Mouse (Mus musculus): ENCODE results near the gene Gm21987. TPM values are rescaled to one million over a fixed set of nuclear protein-coding genes. Genes with fewer than 3 reads are reported as not detected.

Gm21987 gene
- polyA plus RNA-seq (2012; fragmentation: generic; extraction: Trizol), result under 1 TPM in 1 of 2 experiments, not detected in 1; 0.22 TPM

GRCm38 (mm10) chr16:38346529-38347325 lies at the start of gene Gm21987, which contains the start of gene Cox17:
Gm21987 (plus strand) TSS chr16:38347040.
Cox17 (plus strand) TSS chr16:38346991.

DNA sequence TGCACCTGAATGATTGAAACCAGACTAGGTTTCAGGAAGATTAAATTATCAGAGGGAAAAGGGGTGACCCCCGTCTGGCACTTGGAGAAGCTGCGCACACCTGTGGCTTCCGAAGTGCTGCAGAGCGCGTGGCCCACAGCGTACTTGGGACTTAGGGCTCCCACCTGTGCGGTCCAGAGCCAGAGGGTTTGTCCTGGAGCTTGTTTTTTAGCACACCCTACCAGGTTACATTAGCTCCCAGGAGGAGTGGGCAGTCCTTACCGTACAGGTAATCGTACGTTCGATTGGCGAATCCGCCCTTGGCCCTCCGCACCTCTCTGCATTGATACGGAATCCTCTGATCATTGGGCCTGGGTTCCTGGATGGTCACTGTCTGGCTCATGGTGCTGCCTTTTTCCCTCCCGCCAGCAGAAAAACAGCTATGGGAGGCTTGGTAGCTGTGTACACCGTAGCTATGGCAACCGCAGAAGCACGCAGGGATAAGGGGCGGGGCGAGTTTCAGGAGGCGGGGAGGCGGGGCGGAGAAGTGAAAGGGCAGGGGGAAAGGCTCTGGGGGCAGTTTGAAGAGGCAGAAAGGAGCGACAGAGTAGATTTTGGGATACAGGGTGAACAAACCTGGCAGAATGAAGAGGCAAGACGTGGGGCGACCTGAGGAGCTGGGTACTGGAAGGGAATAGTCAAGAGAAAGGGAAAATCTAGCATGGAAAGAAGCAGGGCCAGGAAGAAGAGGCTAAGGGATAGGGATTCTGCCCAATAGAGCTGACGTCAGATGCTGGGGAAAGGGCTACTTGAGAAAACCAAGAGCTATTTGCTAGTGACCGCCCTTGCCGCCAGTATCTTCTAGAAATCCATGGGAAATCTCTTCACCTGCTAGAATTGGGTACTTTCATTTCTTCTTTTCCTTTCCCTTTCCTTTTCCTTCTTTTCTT lies 5.2 kb upstream of the Gm21987 start, which contains the start of gene Maats1:
Gene Maats1 (minus strand): TSS at position 748 of the 929 bp plus-strand sequence.

DNA sequence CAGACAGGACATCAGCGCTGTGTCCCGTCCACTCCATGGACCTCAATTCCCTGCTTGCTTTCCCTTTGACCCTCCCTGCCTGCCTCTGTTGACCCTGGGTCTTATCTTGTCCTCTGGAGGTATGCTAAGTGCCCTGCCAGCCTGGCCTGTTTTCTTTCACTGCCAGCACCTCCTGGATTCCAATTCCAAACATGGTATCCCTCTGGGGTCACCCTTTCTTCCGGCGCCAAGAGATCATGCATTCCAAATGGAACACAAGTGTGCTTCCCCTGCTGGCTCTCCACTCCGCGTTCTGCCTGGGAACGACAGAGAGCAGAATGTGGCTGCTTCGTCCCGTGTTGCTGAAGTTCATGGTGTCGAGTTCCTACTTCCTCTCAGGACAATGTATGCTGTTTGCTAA lies 15.1 kb downstream of the Gm21987 start, which contains the start of gene Popdc2:
Gene Popdc2 (plus strand): TSS at position 277 of the 400 bp plus-strand sequence.

Other genes with a start within 250 kb of the Gm21987 start
- gene Nr1i2, start 52.2 kb upstream of the Gm21987 start, polyA plus RNA-seq (2012; fragmentation: generic; extraction: Trizol), result under 1 TPM; 0.01 to 0.02 TPM
- under 1 TPM; 0.04 TPM for gene Maats1, start 4.9 kb upstream of the Gm21987 start, polyA plus RNA-seq (2012; fragmentation: generic; extraction: Trizol)
- gene Cox17, start within 50 bp of the Gm21987 start, polyA plus RNA-seq (2012; fragmentation: generic; extraction: Trizol), result 100 to 1,000 TPM; 159 to 176 TPM
- under 1 TPM; 0.05 to 0.91 TPM for gene Popdc2, start 15.2 kb downstream of the Gm21987 start, polyA plus RNA-seq (2012; fragmentation: generic; extraction: Trizol)
- under 1 TPM; 0.05 to 0.92 TPM for gene Pla1a, start 86.1 kb downstream of the Gm21987 start, polyA plus RNA-seq (2012; fragmentation: generic; extraction: Trizol)
- 10 to 100 TPM; 28.0 to 46.3 TPM for gene Adprh, start 105.7 kb downstream of the Gm21987 start, polyA plus RNA-seq (2012; fragmentation: generic; extraction: Trizol)
- gene Cd80, start 108.5 kb downstream of the Gm21987 start, polyA plus RNA-seq (2012; fragmentation: generic; extraction: Trizol), result 1 to 10 TPM in 1 of 2 experiments, under 1 TPM in 1; 0.33 to 3.9 TPM
- gene Timmdc1, start 175.6 kb downstream of the Gm21987 start, polyA plus RNA-seq (2012; fragmentation: generic; extraction: Trizol), result 10 to 100 TPM in 1 of 2 experiments, 1 to 10 TPM in 1; 9.1 to 18.0 TPM
- 10 to 100 TPM in 1 of 2 experiments, 1 to 10 TPM in 1; 3.2 to 25.3 TPM for gene Poglut1, start 203.2 kb downstream of the Gm21987 start, polyA plus RNA-seq (2012; fragmentation: generic; extraction: Trizol)
- gene Tmem39a, start 211.7 kb downstream of the Gm21987 start, polyA plus RNA-seq (2012; fragmentation: generic; extraction: Trizol), result 10 to 100 TPM in 1 of 2 experiments, 1 to 10 TPM in 1; 6.5 to 49.6 TPM

Measured in C3H10T1/2 (cell line).